Mouse (Mus musculus) bone marrow, adult 2 months (tissue): ENCODE measurements at regions not wholly inside any gene's neighbourhood (a gene's known extent, or its start where the extent isn't known, plus 50 kb on each side); places are given as distances from the start of the nearest gene placed in this dataset.

Source experiments
- H3K27ac ChIP-seq: fragments of 200-500 bp; 2 replicates; pipeline ENCODE4 v1.5.1; 2012; ENCODE audit warnings: low read depth, mild to moderate bottlenecking, control low read depth, inconsistent platforms, low read length; ENCODE audit not compliant: control insufficient read depth, poor library complexity, insufficient read depth
- H3K4me1 ChIP-seq: fragments of 200-500 bp; 2 replicates; pipeline ENCODE4 v1.6.1; 2011; ENCODE audit warnings: low read length; ENCODE audit not compliant: control insufficient read depth, insufficient read depth
- H3K4me3 ChIP-seq: fragments of 200-500 bp; replicated peaks from 2 replicates; pipeline ENCODE3; 2011; ENCODE audit warnings: mild to moderate bottlenecking, low read depth, low read length, control low read depth; ENCODE audit not compliant: control insufficient read depth
- CTCF ChIP-seq: fragments of 200-500 bp; IDR thresholded peaks from 2 replicates; pipeline ENCODE4 v1.5.1; 2011; ENCODE audit warnings: low read length, control low read depth; ENCODE audit not compliant: control insufficient read depth, insufficient read depth
- POLR2A ChIP-seq: fragments of 200-500 bp; IDR thresholded peaks from 2 replicates; pipeline ENCODE4 v1.6.1; 2011; ENCODE audit warnings: low read depth, mild to moderate bottlenecking, control low read depth, low read length, borderline replicate concordance; ENCODE audit not compliant: control insufficient read depth
- WGBS: fragments of 180-500 bp; shearing (Covaris S2); methylation state at CpG from one replicate; pipeline ENCODE4 v1.1.7; 2018; 5-methylcytosine and 5-hydroxymethylcytosine counted together

DNA sequence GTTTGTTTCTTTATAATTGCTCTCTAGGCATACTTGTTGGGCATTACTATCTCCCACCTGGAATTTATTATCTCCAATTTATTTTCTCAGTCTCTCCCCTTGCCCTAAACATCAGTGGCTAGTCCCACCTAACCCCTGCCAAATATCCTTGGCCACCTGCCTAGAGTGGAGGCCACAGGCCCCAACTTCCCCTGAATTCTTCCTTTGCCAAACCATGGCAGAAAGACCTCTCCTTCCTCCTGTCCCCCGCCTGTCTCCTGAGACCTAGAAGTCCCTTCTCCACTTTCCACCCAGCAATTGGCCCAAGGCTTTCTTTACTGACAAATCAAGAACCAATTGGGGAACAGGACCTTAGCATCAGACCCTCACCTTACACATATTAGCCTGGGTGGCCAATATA, 226.7 kb upstream of the Jade1 start:
- Histone ChIP-seq H3K4me3 (no peak overlapping the region), H3K4me1 (no peaks in the 10 kb centered on the region), H3K27ac (no peak overlapping the region)
- WGBS: 27% methylated on average over 1 of the region's 1 CpGs
- TF ChIP-seq POLR2A (no peak), CTCF (no peak)

DNA sequence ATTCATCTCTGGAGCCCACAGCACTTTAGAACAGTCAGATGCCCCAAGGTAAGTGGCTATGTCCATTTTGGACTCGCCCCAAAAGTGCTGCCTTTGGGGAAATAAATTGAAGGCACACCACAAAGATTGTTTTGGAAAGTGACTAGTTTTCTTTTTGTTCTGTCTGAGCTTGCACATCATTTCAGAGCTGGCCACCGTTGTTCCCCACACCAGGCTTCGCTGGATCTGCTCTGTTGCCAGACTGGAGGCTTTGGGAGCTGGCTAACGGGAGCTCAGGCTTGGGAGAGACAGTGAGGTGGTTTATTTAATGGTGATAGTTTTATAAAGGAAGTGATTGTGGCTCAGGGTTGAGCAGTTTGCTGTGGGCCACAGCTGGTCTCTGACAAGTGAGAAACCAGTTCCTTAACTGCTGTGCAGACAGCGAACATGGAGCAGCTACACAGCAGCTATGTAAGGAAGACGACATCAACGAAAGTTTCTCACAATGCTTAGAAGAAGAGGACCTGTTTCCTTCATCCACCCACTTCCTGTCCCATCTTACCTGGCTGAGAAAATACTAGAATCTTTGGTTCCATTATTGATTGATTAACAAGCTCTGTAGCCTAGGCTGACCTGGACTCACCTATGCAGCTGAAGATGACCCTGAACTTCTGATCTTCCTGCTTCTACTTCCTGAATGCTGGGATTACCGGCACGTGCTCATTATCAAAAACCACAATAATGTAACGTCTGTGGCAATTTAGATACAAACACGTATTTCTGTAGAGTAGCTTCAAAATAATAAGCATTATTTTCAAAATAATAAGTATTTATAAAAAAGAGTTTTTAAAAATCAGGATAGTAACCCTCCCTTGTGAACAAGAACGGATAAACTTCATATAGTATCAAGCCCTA, 229.1 kb upstream of the Jade1 start:
- no peak overlapping the region for H3K27ac ChIP-seq
- no peak overlapping the region for H3K4me3 ChIP-seq
- WGBS: 15% methylated on average over 12 of the region's 12 CpGs
- H3K4me1 ChIP-seq: no peaks in the 10 kb centered on the region
- TF ChIP-seq CTCF: no peak
- TF ChIP-seq POLR2A: no peak

DNA sequence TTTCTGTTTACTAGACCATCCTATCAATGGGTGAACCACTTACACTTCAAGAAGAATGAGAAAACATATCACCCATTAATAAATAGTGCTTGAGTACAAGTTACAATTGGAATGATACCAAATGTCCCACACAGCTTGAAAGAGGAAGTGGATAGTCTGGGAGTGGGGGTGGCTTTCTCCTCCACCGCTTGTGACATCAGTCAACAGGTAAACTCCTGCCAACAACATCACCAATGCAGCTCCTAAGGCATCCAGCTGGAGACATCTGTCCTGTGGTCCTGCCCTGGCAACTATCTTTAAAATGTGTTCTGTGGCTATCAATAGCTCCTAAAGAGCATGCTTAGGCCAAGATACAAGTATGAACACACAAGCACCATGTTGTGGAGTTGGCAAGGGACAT, 233.7 kb upstream of the Jade1 start:
- 28% methylated on average over 1 of the region's 1 CpGs for WGBS
- Histone ChIP-seq H3K27ac (no peak overlapping the region), H3K4me1 (no peaks in the 10 kb centered on the region), H3K4me3 (no peak overlapping the region)
- TF ChIP-seq POLR2A (no peak), CTCF (no peak)

DNA sequence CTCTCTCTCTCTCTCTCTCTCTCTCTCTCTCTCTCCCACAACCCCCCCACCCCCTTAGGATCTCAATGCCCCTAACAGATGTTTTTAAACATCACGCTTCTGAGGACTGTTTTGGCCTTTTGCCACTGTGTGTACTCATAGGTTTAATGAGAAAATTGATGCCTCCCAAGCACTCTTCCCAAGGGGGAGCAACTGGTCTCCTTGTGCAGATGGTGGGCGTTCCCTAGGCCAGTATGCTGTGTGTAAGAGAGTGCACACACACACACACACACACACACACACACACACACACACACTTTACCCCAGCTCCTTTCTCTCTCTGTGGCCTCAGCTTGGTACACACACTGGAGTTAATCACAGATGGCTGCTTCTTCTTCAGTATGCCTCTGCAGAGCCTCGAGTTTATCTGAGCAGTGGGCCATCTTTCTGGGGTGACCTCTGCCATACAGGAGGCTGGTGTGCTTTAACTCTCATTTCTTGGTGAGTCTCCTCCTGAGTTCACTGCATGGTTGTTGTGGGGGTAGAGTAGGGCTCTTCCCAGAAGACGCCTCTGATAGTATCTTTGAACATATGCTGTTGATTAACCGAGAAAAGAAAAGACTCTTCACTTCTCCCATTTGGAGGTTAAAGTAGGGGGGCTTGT, 236.2 kb upstream of the Jade1 start:
- TF ChIP-seq POLR2A (no peak), CTCF (no peak)
- WGBS: 72% methylated on average over 5 of the region's 5 CpGs
- Histone ChIP-seq H3K27ac (no peak overlapping the region), H3K4me1 (no peaks in the 10 kb centered on the region), H3K4me3 (no peak overlapping the region)

DNA sequence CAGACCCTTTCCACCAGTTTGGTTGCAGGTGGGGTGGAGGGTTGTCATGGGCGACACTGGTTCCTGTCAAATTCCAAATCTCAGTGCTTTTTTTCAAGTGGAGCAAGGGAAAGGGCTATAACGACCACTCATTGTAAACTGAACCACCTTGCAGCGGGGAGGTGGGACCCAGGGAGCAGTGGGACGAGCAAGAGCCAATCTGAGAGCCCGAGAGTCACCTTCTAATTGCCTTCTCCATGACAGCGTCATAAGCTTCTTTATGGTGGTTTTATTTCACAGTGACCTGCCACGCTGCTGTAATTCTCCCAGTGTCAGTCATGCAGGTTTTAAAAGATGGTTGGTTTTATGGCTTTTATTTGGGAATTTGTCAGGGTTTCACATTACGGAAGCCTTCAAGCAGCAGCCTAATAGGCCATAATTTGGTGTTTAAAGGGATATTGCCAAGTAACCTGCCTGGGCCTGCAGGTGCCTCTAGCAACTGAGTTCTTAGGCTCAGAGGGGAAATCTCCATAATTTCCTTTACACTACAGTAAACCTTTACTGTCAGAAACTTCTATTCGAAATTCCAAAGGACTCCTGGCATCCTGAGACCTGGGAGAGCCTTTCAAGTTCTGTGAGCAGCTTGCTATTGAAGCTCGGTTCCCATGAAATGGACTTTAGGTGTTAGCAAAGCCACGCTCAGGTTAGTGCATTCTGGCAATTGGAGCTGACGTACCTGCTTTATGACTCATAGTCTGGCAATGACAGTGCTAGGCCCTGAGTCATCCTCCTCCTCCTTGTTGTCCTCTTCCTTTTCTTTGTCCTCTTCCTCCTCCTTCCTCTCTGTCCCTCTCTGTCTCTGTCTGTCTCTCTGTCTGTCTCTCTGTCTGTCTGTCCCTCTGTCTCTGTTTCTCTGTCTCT, 235.6 kb upstream of the Pgrmc2 start:
- no peaks in the 10 kb centered on the region for H3K4me1 ChIP-seq
- H3K27ac ChIP-seq: no peak overlapping the region
- WGBS: 82% methylated on average over 12 of the region's 12 CpGs
- H3K4me3 ChIP-seq: no peak overlapping the region
- TF ChIP-seq POLR2A (no peak), CTCF (no peak)

- H3K4me3 ChIP-seq: no peak overlapping the region
- no peak overlapping the region for H3K27ac ChIP-seq
- 21% methylated on average over 4 of the region's 4 CpGs for WGBS
- no peaks in the 10 kb centered on the region for H3K4me1 ChIP-seq
- TF ChIP-seq POLR2A: no peak
- TF ChIP-seq CTCF: no peak
These were observed 234.3 kb upstream of the Pgrmc2 start for GRCm38 (mm10) chr3:41317170-41317569.

- 73% methylated on average over 6 of the region's 6 CpGs for WGBS
- Histone ChIP-seq H3K27ac (no peak overlapping the region), H3K4me3 (no peak overlapping the region), H3K4me1 (no peaks in the 10 kb centered on the region)
- no peak for TF ChIP-seq POLR2A
- no peak for TF ChIP-seq CTCF
These were observed 229.6 kb upstream of the Pgrmc2 start for GRCm38 (mm10) chr3:41312492-41312891.

DNA sequence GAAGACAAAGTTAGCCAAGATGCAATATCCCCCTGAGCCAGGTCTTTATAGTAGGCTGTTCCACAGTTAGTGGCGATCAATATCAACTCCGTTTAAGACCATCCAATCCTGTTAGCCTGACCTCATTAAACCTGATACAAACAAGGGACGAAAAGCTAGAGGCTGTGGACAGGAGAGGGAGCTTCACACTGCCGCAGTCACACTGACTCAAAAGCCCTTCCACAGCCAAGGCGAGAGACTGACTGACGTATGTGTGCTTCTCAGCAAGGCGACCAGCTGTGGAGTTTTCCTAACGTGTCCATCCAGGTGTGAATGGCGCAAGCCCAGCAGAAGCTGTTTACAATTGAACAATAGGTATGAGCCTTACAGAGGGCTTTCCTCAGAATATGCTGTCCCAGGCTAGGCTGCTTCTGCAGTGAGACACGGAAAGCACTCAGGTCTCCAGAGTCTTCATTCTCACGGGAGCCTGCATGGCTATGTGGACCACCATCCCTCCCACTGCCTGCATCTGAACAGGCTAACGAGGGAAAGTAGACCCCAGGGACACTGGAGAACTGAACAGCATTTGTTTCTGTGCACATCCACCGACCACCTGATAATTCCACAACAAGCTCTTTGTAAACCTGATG, 224.7 kb upstream of the Pgrmc2 start:
- Histone ChIP-seq H3K4me3 (no peak overlapping the region), H3K27ac (no peak overlapping the region), H3K4me1 (no peaks in the 10 kb centered on the region; the same call in 1 of the 2 replicates)
- 87% methylated on average over 13 of the region's 13 CpGs for WGBS
- TF ChIP-seq CTCF: no peak

DNA sequence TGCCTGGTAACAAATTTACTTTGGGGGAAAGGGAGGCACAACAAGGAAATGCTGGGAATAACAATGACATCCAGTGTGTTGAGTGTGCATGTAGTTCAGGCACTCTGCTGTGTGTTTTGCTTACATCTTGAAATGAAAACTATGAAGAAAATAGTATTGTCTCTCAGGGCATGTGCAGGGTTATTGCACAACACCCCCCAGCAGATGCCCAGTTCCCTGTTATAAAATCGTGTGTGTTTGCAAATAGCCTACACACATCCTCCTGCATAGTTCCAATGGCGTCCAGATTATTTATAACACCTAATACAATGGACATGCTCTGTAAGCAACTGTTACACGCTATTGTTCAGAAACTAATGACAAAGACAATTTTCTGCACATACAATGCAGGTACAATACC, 220.0 kb upstream of the Pgrmc2 start:
- Histone ChIP-seq H3K4me1 (no peaks in the 10 kb centered on the region; the same call in 1 of the 2 replicates), H3K27ac (no peak overlapping the region), H3K4me3 (no peak overlapping the region)
- WGBS: 46% methylated on average over 3 of the region's 3 CpGs
- TF ChIP-seq POLR2A: no peak
- TF ChIP-seq CTCF: no peak
